Mouse (Mus musculus) 3134 (cell line): Measurements from ENCODE around the gene Gm45753.
A peak's percentile ranks its signal among the peaks of the same experiment; 100 is the strongest.
"Not testable (repeated sequence)": the region's sequence is repeated elsewhere in the genome, so short reads cannot be mapped to it uniquely, and the experiment has no call there.

Experiments used
- DNase-seq: peaks from one replicate; pipeline ENCODE4 v3.0.0-alpha.2; 2011; ENCODE audit warnings: low spot score; ENCODE audit not compliant: insufficient read length; ENCODE audit errors: extremely low read depth

The Gm45753 gene

GRCm38 (mm10) chr8:45308366-45308765 is at the start of gene Gm45753:
Gene Gm45753 (minus strand): TSS chr8:45308466.
- DNase-seq = no peak

- DNase-seq = no peak
Measured at GRCm38 (mm10) chr8:45355809-45356208, 47.5 kb upstream of the Gm45753 start.

GRCm38 (mm10) chr8:45345031-45345430 is 36.8 kb upstream of the Gm45753 start:
- no peak for DNase-seq

- DNase-seq = no peak
Measured at GRCm38 (mm10) chr8:45344298-45344697, 36.0 kb upstream of the Gm45753 start.

- no peak for DNase-seq
Measured at GRCm38 (mm10) chr8:45341630-45342628, 33.7 kb upstream of the Gm45753 start.

- peak; percentile 41 for DNase-seq
Measured at GRCm38 (mm10) chr8:45333493-45333892, 25.2 kb upstream of the Gm45753 start.

- DNase-seq = peak; percentile 62
Measured at GRCm38 (mm10) chr8:45332685-45333409, 24.6 kb upstream of the Gm45753 start, which contains the start of gene Cyp4v3. Gene Cyp4v3 (minus strand): TSS chr8:45333216.

- DNase-seq = no peak
Measured at GRCm38 (mm10) chr8:45330856-45331255, 22.6 kb upstream of the Gm45753 start.

GRCm38 (mm10) chr8:45329206-45329980 is 21.1 kb upstream of the Gm45753 start:
- DNase-seq = no peak

- DNase-seq = not testable (repeated sequence)
Measured at GRCm38 (mm10) chr8:45327076-45327475, 18.8 kb upstream of the Gm45753 start.

- DNase-seq = no peak
Measured at GRCm38 (mm10) chr8:45324151-45324550, 15.9 kb upstream of the Gm45753 start.

GRCm38 (mm10) chr8:45321365-45321764 is 13.1 kb upstream of the Gm45753 start:
- DNase-seq = no peak

GRCm38 (mm10) chr8:45320930-45321329 is 12.7 kb upstream of the Gm45753 start:
- no peak for DNase-seq

- DNase-seq = no peak
Measured at GRCm38 (mm10) chr8:45310967-45311366, 2.7 kb upstream of the Gm45753 start.

- no peak for DNase-seq
Measured at GRCm38 (mm10) chr8:45305479-45305878, 2.8 kb downstream of the Gm45753 start.

GRCm38 (mm10) chr8:45304354-45304753 is 3.9 kb downstream of the Gm45753 start:
- no peak for DNase-seq

- no peak for DNase-seq
Measured at GRCm38 (mm10) chr8:45302390-45302789, 5.9 kb downstream of the Gm45753 start.

- DNase-seq = no peak
Measured at GRCm38 (mm10) chr8:45295276-45295675, 13.0 kb downstream of the Gm45753 start.

- DNase-seq = no peak
Measured at GRCm38 (mm10) chr8:45294687-45295086, 13.6 kb downstream of the Gm45753 start, which contains the start of gene Klkb1. Gene Klkb1 (minus strand): TSS chr8:45294859.

- DNase-seq = no peak
Measured at GRCm38 (mm10) chr8:45291790-45292189, 16.5 kb downstream of the Gm45753 start.

GRCm38 (mm10) chr8:45281630-45282029 is 26.6 kb downstream of the Gm45753 start:
- DNase-seq = no peak
